Mouse (Mus musculus) heart, postnatal 0 days (tissue): Measurements from ENCODE around the gene Npas3.

Source experiments
- CTCF ChIP-seq: IDR thresholded peaks from 2 replicates; pipeline ENCODE4 v1.5.1; 2016; ENCODE audit warnings: antibody characterized with exemption, control low read depth, low read depth
- EP300 ChIP-seq: IDR thresholded peaks from 2 replicates; pipeline ENCODE4 v1.6.1; 2016; ENCODE audit warnings: antibody characterized with exemption, low read depth

DNA sequence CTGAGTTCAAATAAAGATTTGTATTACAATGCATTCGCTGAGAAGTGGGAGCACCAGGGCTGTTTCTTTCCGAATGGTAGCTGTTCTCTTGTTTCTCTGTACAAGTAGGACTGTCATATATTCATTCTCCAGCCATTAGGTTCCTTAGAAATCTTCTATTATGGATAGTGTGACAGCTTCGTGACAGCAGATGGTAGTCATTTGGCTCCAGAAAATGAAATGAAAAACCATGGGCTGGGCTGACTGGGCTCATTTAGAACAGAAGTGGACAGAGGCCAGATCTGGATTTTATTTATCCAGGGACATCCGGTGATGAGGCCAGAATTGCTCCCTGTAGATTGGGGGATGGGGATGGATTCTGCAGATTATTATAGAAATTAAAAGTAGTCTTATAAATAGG, 621.5 kb downstream of the Npas3 start:
- TF ChIP-seq EP300 (no peak), CTCF (no peak)
